Mouse (Mus musculus): ENCODE data around the gene 1700008P02Rik.
"Not testable (repeated sequence)": the region's sequence is repeated elsewhere in the genome, so short reads cannot be mapped to it uniquely, and the experiment has no call there.

Gene 1700008P02Rik

GRCm38 (mm10) chr3:6620343-6620742 is at the start of gene 1700008P02Rik:
TSS of gene 1700008P02Rik (minus strand) at chr3:6620443.
- no peak for DNase-seq

- DNase-seq: peak; percentile 31
Observed at GRCm38 (mm10) chr3:6649411-6649810, 29.2 kb upstream of the 1700008P02Rik start.

- not testable (repeated sequence) for DNase-seq
Observed at GRCm38 (mm10) chr3:6638151-6638550, 17.9 kb upstream of the 1700008P02Rik start.

- DNase-seq: peak; percentile 8
Observed at GRCm38 (mm10) chr3:6634256-6634655, 14.0 kb upstream of the 1700008P02Rik start.

DNA sequence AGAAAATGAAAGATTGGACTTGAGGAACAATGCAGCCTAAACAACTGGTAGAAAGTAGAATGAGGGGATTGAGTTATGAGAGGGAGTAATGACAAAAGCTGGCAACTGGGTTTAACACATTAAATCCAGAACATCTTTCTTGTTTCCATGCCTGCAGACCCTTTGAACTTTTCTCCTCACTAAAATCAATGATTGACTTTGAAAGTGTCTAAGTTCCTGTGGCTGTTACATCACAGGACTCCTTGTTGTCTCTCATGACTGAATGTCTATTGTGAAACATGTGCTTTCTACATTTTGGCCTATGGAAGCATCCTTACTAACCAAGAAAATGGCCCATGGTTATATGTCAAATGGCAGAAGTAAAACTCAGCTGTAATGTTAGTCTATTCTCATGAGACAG is 2.4 kb downstream of the 1700008P02Rik start:
- DNase-seq: no peak
